Mouse (Mus musculus) hindbrain, embryonic 13.5 days (tissue): ENCODE measurements at regions not wholly inside any gene's neighbourhood (a gene's known extent, or its start where the extent isn't known, plus 50 kb on each side); places are given as distances from the start of the nearest gene placed in this dataset.

Source experiments
- ATAC-seq: fragments of 200-750 bp; cut with Nextera tagmentation; 2 replicates; pipeline ENCODE4 v1.8.0; 2017; ENCODE audit warnings: moderate TSS enrichment; ENCODE audit not compliant: low FRiP score
- H3K27ac ChIP-seq: fragments of 300-500 bp; sonication (generic); 2 replicates; pipeline ENCODE4 v1.5.1; 2015; ENCODE audit warnings: inconsistent platforms, mild to moderate bottlenecking, moderate library complexity
- H3K27me3 ChIP-seq: fragments of 300-500 bp; sonication (generic); 2 replicates; pipeline ENCODE4 v1.6.1; 2015; ENCODE audit warnings: mild to moderate bottlenecking, inconsistent platforms
- H3K36me3 ChIP-seq: fragments of 300-500 bp; sonication (generic); 2 replicates; pipeline ENCODE4 v1.6.1; 2015; ENCODE audit warnings: mild to moderate bottlenecking, inconsistent platforms
- H3K4me1 ChIP-seq: fragments of 300-500 bp; sonication (generic); replicated peaks from 2 replicates; pipeline ENCODE4 v1.6.1; 2015; ENCODE audit warnings: inconsistent platforms
- H3K4me2 ChIP-seq: fragments of 300-500 bp; sonication (generic); 2 replicates; pipeline ENCODE4 v1.6.1; 2015; ENCODE audit warnings: inconsistent platforms, mild to moderate bottlenecking, moderate library complexity
- H3K4me3 ChIP-seq: fragments of 300-500 bp; sonication (generic); 2 replicates; pipeline ENCODE4 v1.5.1; 2015; ENCODE audit warnings: mild to moderate bottlenecking, inconsistent platforms
- H3K9ac ChIP-seq: fragments of 300-500 bp; sonication (generic); 2 replicates; pipeline ENCODE4 v1.6.1; 2015; ENCODE audit warnings: mild to moderate bottlenecking, inconsistent platforms
- H3K9me3 ChIP-seq: fragments of 300-500 bp; sonication (generic); 2 replicates; pipeline ENCODE4 v1.6.1; 2016; ENCODE audit warnings: inconsistent platforms
- WGBS: fragments of 180-500 bp; shearing (Covaris S2); methylation state at CpG from one replicate; pipeline ENCODE4 v1.1.7; 2015; 5-methylcytosine and 5-hydroxymethylcytosine counted together

GRCm38 (mm10) chr10:95622879-95623517 is 50.3 kb downstream of the Anapc15-ps start:
- Histone ChIP-seq H3K9ac (no peak overlapping the region), H3K27me3 (no peaks in the 10 kb centered on the region), H3K4me2 (no peak overlapping the region), H3K27ac (no peak overlapping the region), H3K36me3 (no peaks in the 10 kb centered on the region), H3K9me3 (no peaks in the 10 kb centered on the region), H3K4me1 (peaks cover 31% of the 10 kb centered on the region), H3K4me3 (no peak overlapping the region)
- ATAC-seq = peak; percentile 36; the same call in 1 of the 2 replicates
- WGBS = 14% methylated on average over 2 of the region's 2 CpGs

- Histone ChIP-seq H3K36me3 (no peaks in the 10 kb centered on the region), H3K27me3 (no peaks in the 10 kb centered on the region), H3K9ac (no peak overlapping the region), H3K4me2 (no peak overlapping the region), H3K27ac (peak overlapping the region; percentile 52; the same call in 1 of the 2 replicates), H3K4me3 (no peak overlapping the region), H3K4me1 (peaks cover 37% of the 10 kb centered on the region), H3K9me3 (no peaks in the 10 kb centered on the region)
- WGBS = 89% methylated on average over 3 of the region's 3 CpGs
- no peak for ATAC-seq
These were observed 52.5 kb downstream of the Anapc15-ps start for GRCm38 (mm10) chr10:95620796-95621195.

- H3K27ac ChIP-seq = peak overlapping the region; percentile 52
- WGBS = 13% methylated on average over 10 of the region's 10 CpGs
- no peak overlapping the region for H3K9ac ChIP-seq
- peaks cover 37% of the 10 kb centered on the region for H3K4me1 ChIP-seq
- peak overlapping the region; percentile 41 for H3K4me2 ChIP-seq
- H3K9me3 ChIP-seq = no peaks in the 10 kb centered on the region
- H3K36me3 ChIP-seq = no peaks in the 10 kb centered on the region
- no peaks in the 10 kb centered on the region for H3K27me3 ChIP-seq
- peak; percentile 60 for ATAC-seq
- no peak overlapping the region for H3K4me3 ChIP-seq
These were observed 53.6 kb downstream of the Anapc15-ps start for GRCm38 (mm10) chr10:95619601-95620000.

GRCm38 (mm10) chr10:95618451-95619079 is 54.6 kb upstream of the Nudt4 start:
- 33% methylated on average over 9 of the region's 9 CpGs for WGBS
- Histone ChIP-seq H3K9ac (no peak overlapping the region), H3K4me1 (peaks cover 30% of the 10 kb centered on the region), H3K27me3 (no peaks in the 10 kb centered on the region), H3K4me3 (no peak overlapping the region), H3K36me3 (no peaks in the 10 kb centered on the region), H3K27ac (peak overlapping the region; percentile 36; the same call in 1 of the 2 replicates), H3K9me3 (no peaks in the 10 kb centered on the region), H3K4me2 (no peak overlapping the region)
- peak; percentile 29; the same call in 1 of the 2 replicates for ATAC-seq

GRCm38 (mm10) chr10:95616821-95617220 is 52.9 kb upstream of the Nudt4 start:
- Histone ChIP-seq H3K4me2 (no peak overlapping the region), H3K4me1 (peaks cover 28% of the 10 kb centered on the region), H3K9me3 (no peaks in the 10 kb centered on the region), H3K27ac (0 out of 2 replicates have a peak overlapping the region, but pooled peaks have one; percentile 20), H3K4me3 (no peak overlapping the region), H3K36me3 (no peaks in the 10 kb centered on the region), H3K27me3 (no peaks in the 10 kb centered on the region), H3K9ac (no peak overlapping the region)
- no peak for ATAC-seq
- 78% methylated on average over 5 of the region's 5 CpGs for WGBS

- H3K4me1 ChIP-seq = peaks cover 33% of the 10 kb centered on the region
- no peaks in the 10 kb centered on the region for H3K27me3 ChIP-seq
- no peak overlapping the region for H3K9ac ChIP-seq
- 0 out of 2 replicates have a peak overlapping the region, but pooled peaks have one; percentile 20 for H3K27ac ChIP-seq
- H3K36me3 ChIP-seq = no peaks in the 10 kb centered on the region
- no peak overlapping the region for H3K4me2 ChIP-seq
- no peaks in the 10 kb centered on the region for H3K9me3 ChIP-seq
- WGBS = 77% methylated on average over 25 of the region's 25 CpGs
- no peak for ATAC-seq
- H3K4me3 ChIP-seq = no peak overlapping the region
These were observed 52.1 kb upstream of the Nudt4 start for GRCm38 (mm10) chr10:95615849-95616650.
